Mouse (Mus musculus) CH12.LX (cell line): Measurements from ENCODE around the gene Stra8. TPM values are rescaled to one million over a fixed set of nuclear protein-coding genes. Genes with fewer than 3 reads are reported as not detected.

Experiments used
- DNase-seq: peaks from one replicate; pipeline ENCODE4 v3.0.0-alpha.2; 2013; ENCODE audit errors: extremely low read depth
- H3K27ac ChIP-seq: 2 replicates; pipeline ENCODE4 v1.5.1; 2012; ENCODE audit warnings: low read depth, mild to moderate bottlenecking, control low read depth, moderate library complexity; ENCODE audit not compliant: insufficient read depth
- H3K27me3 ChIP-seq: replicated peaks from 2 replicates; pipeline ENCODE3; 2012; ENCODE audit warnings: inconsistent platforms
- H3K36me3 ChIP-seq, 2 experiments: replicated peaks in 1 of 2; 2 replicates each; pipeline versions ENCODE3 to v1.6.1; 2012; ENCODE audit warnings: inconsistent platforms in 1 of 2, low read length in 1 of 2, mild to moderate bottlenecking in 1 of 2, mixed read lengths in 1 of 2, moderate library complexity in 1 of 2; ENCODE audit not compliant: control insufficient read depth in 1 of 2, insufficient read depth in 1 of 2
- H3K4me1 ChIP-seq, 2 experiments: 2 replicates each; pipeline ENCODE4 v1.6.1; 2012; ENCODE audit warnings: inconsistent platforms in 1 of 2, moderate library complexity in 1 of 2; ENCODE audit not compliant: insufficient read depth in 2 of 2, control insufficient read depth in 1 of 2
- H3K4me2 ChIP-seq: 2 replicates; pipeline ENCODE4 v1.6.1; 2012; ENCODE audit warnings: low read depth, mild to moderate bottlenecking, control low read depth; ENCODE audit not compliant: poor library complexity, insufficient read depth, severe bottlenecking
- H3K4me3 ChIP-seq, 3 experiments: fragments of 150-350 bp in 1 of 3; sonication (generic) in 1 of 3; replicated peaks in 1 of 3; 2 replicates each; pipeline versions ENCODE3 to v1.5.1; 2011 to 2012; ENCODE audit warnings: low read depth in 2 of 3, low read length in 2 of 3, mild to moderate bottlenecking in 2 of 3, moderate library complexity in 2 of 3, control low read depth in 1 of 3, improper control_type of control experiment in 1 of 3, inconsistent platforms in 1 of 3, mixed read lengths in 1 of 3; ENCODE audit not compliant: poor library complexity in 1 of 3
- H3K79me2 ChIP-seq: replicated peaks from 2 replicates; pipeline ENCODE4 v1.6.1; 2012; ENCODE audit warnings: mild to moderate bottlenecking, moderate library complexity; ENCODE audit not compliant: control insufficient read depth, poor library complexity, insufficient read depth, severe bottlenecking; ENCODE audit errors: extremely low read depth
- H3K9ac ChIP-seq: 2 replicates; pipeline ENCODE4 v1.6.1; 2012; ENCODE audit warnings: low read depth, mild to moderate bottlenecking, control low read depth, moderate library complexity; ENCODE audit not compliant: insufficient read depth
- H3K9me3 ChIP-seq: replicated peaks from 2 replicates; pipeline ENCODE3; 2012; ENCODE audit warnings: low read length, inconsistent platforms, mixed read lengths
- BHLHE40 ChIP-seq: IDR thresholded peaks from 2 replicates; pipeline ENCODE4 v1.6.1; 2011; ENCODE audit warnings: mild to moderate bottlenecking, low read depth, low read length, improper control_type of control experiment
- CHD2 ChIP-seq: IDR thresholded peaks from 2 replicates; pipeline ENCODE4 v1.6.1; 2011; ENCODE audit warnings: low read length, improper control_type of control experiment
- CTCF ChIP-seq, 2 experiments: IDR thresholded peaks in 1 of 2; conservative IDR thresholded peaks in 1 of 2; 2 replicates each; pipeline ENCODE4 v1.5.1; 2011 to 2012; ENCODE audit warnings: low read depth in 2 of 2, low read length in 2 of 2, improper control_type of control experiment in 1 of 2, inconsistent platforms in 1 of 2, mild to moderate bottlenecking in 1 of 2, moderate library complexity in 1 of 2
- E2F4 ChIP-seq: IDR thresholded peaks from 2 replicates; pipeline ENCODE4 v1.6.1; 2011; ENCODE audit warnings: low read depth, low read length, improper control_type of control experiment; ENCODE audit not compliant: insufficient replicate concordance
- ELF1 ChIP-seq: IDR thresholded peaks from 2 replicates; pipeline ENCODE4 v1.6.1; 2014; ENCODE audit warnings: low read depth, mild to moderate bottlenecking, inconsistent platforms, low read length, improper control_type of control experiment
- EP300 ChIP-seq: IDR thresholded peaks from 2 replicates; pipeline ENCODE4 v1.6.1; 2011; ENCODE audit warnings: low read length, improper control_type of control experiment
- ETS1 ChIP-seq: conservative IDR thresholded peaks from 2 replicates; pipeline ENCODE4 v1.6.1; 2012; ENCODE audit warnings: low read depth, mild to moderate bottlenecking, inconsistent platforms, low read length, improper control_type of control experiment, moderate library complexity
- GABPA ChIP-seq: IDR thresholded peaks from 2 replicates; pipeline ENCODE4 v1.6.1; 2012; ENCODE audit warnings: low read depth, low read length, improper control_type of control experiment, inconsistent platforms; ENCODE audit not compliant: insufficient replicate concordance
- HCFC1 ChIP-seq: IDR thresholded peaks from 2 replicates; pipeline ENCODE4 v1.6.1; 2012; ENCODE audit warnings: low read depth, mild to moderate bottlenecking, inconsistent platforms, low read length, improper control_type of control experiment
- IRF4 ChIP-seq: IDR thresholded peaks from 2 replicates; pipeline ENCODE4 v1.6.1; 2014; ENCODE audit warnings: low read depth, mild to moderate bottlenecking, inconsistent platforms, low read length, improper control_type of control experiment
- JUN ChIP-seq: IDR thresholded peaks from 2 replicates; pipeline ENCODE4 v1.6.1; 2011; ENCODE audit warnings: low read depth, mild to moderate bottlenecking, low read length, improper control_type of control experiment, moderate library complexity; ENCODE audit not compliant: insufficient read depth
- KAT2A ChIP-seq: IDR thresholded peaks from 2 replicates; pipeline ENCODE4 v1.6.1; 2012; ENCODE audit warnings: low read length, improper control_type of control experiment, inconsistent platforms; ENCODE audit not compliant: insufficient replicate concordance
- MAX ChIP-seq: IDR thresholded peaks from 2 replicates; pipeline ENCODE4 v1.6.1; 2011; ENCODE audit warnings: low read length, improper control_type of control experiment
- MAZ ChIP-seq: IDR thresholded peaks from 2 replicates; pipeline ENCODE4 v1.6.1; 2012; ENCODE audit warnings: low read depth, mild to moderate bottlenecking, inconsistent platforms, low read length, improper control_type of control experiment, moderate library complexity
- MEF2A ChIP-seq: IDR thresholded peaks from 2 replicates; pipeline ENCODE4 v1.6.1; 2014; ENCODE audit warnings: low read depth, mild to moderate bottlenecking, inconsistent platforms, low read length, improper control_type of control experiment, borderline replicate concordance
- MXI1 ChIP-seq: IDR thresholded peaks from 2 replicates; pipeline ENCODE4 v1.6.1; 2011; ENCODE audit warnings: mild to moderate bottlenecking, low read depth, low read length, improper control_type of control experiment
- MYC ChIP-seq: IDR thresholded peaks from 2 replicates; pipeline ENCODE4 v1.6.1; 2011; ENCODE audit warnings: low read depth, mild to moderate bottlenecking, improper control_type of control experiment, low read length
- NELFE ChIP-seq: IDR thresholded peaks from 2 replicates; pipeline ENCODE4 v1.6.1; 2011; ENCODE audit warnings: low read depth, low read length, improper control_type of control experiment
- NRF1 ChIP-seq: IDR thresholded peaks from 2 replicates; pipeline ENCODE4 v1.6.1; 2014; ENCODE audit warnings: low read depth, mild to moderate bottlenecking, inconsistent platforms, low read length, improper control_type of control experiment, moderate library complexity
- POLR2AphosphoS2 ChIP-seq: IDR thresholded peaks from 2 replicates; pipeline ENCODE4 v1.6.1; 2011; ENCODE audit warnings: low read depth, low read length, improper control_type of control experiment
- RAD21 ChIP-seq: IDR thresholded peaks from 2 replicates; pipeline ENCODE4 v1.6.1; 2011; ENCODE audit warnings: low read depth, mild to moderate bottlenecking, low read length, improper control_type of control experiment, moderate library complexity
- RCOR1 ChIP-seq: conservative IDR thresholded peaks from 2 replicates; pipeline ENCODE4 v1.6.1; 2012; ENCODE audit warnings: low read depth, mild to moderate bottlenecking, inconsistent platforms, low read length, improper control_type of control experiment
- SMC3 ChIP-seq: IDR thresholded peaks from 2 replicates; pipeline ENCODE4 v1.6.1; 2011; ENCODE audit warnings: low read depth, low read length, improper control_type of control experiment
- TBP ChIP-seq: conservative IDR thresholded peaks from 2 replicates; pipeline ENCODE4 v1.6.1; 2011; ENCODE audit warnings: low read depth, low read length, improper control_type of control experiment
- TCF12 ChIP-seq: IDR thresholded peaks from 2 replicates; pipeline ENCODE4 v1.6.1; 2014; ENCODE audit warnings: low read depth, mild to moderate bottlenecking, inconsistent platforms, low read length, improper control_type of control experiment
- UBTF ChIP-seq: IDR thresholded peaks from 2 replicates; pipeline ENCODE4 v1.6.1; 2012; ENCODE audit warnings: low read depth, mild to moderate bottlenecking, inconsistent platforms, low read length, improper control_type of control experiment, moderate library complexity
- ZC3H11A ChIP-seq: IDR thresholded peaks from 2 replicates; pipeline ENCODE4 v1.6.1; 2012; ENCODE audit warnings: low read depth, mild to moderate bottlenecking, inconsistent platforms, low read length, improper control_type of control experiment
- ZMIZ1 ChIP-seq: IDR thresholded peaks from 2 replicates; pipeline ENCODE4 v1.6.1; 2012; ENCODE audit warnings: low read depth, mild to moderate bottlenecking, inconsistent platforms, low read length, improper control_type of control experiment
- ZNF384 ChIP-seq: IDR thresholded peaks from 2 replicates; pipeline ENCODE4 v1.6.1; 2012; ENCODE audit warnings: low read depth, low read length, improper control_type of control experiment, inconsistent platforms
- dilution Hi-C: fragments of 300-500 bp; cut with MboI; formaldehyde crosslinking; loops from 2 replicates; pipeline ENCODE4 v1.14.3; 2020; ENCODE audit warnings: low sequenced_read_pairs; ENCODE audit not compliant: extremely low pct_unique_long_range_greater_than_20kb, extremely low pct_ligation_motif_present
- in situ Hi-C: fragments of 300-500 bp; cut with MboI; formaldehyde crosslinking; loops from 3 replicates; pipeline ENCODE4 v1.14.3; 2019; ENCODE audit warnings: low sequenced_read_pairs, low pct_ligation_motif_present, low pct_unique_long_range_greater_than_20kb, mixed read lengths
- polyA plus RNA-seq: library from polyadenylated mRNA; unstranded; fragments of >175 nt; gene quantifications from 2 replicates; pipeline ENCODE4 v1.2.1, GENCODE M21; 2012; ENCODE audit warnings: low read depth; ENCODE audit not compliant: insufficient read length
- total RNA-seq, 2 experiments: library from RNA; depleted of rRNA; stranded (reverse); fragments of 300-350 nt in 1 of 2; fragments of >200 nt in 1 of 2; gene quantifications; 2 replicates each; pipeline ENCODE4 v1.2.3; 2012 to 2014

Gene Stra8
- total and polyA plus RNA-seq, 3 experiments: 0.08 to 0.77 TPM; not detected in 1

DNA sequence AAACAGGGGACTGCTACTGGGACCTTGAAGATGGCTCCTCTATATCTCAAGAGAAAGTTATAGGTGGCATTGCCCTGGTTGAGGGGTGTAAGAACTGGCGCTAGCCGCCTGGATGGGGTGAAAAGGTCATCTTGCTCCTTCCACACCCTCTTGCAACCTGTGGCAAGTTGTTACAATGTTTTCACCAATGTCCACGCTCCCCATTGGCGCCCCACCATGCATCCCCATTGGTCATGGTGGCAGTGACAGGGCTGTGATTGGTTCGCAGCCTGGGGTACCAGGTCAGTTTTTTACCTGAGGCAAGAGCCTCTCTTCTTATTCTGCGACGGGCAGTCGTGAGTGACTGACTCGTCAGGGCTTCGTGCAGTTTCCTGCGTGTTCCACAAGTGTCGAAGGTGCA, 668 bp downstream of the Stra8 start:
- DNase-seq: no peak
- Histone ChIP-seq H3K4me2 (no peak overlapping the region), H3K27me3 (no peaks in the 10 kb centered on the region), H3K4me1 (no peaks in the 10 kb centered on the region), H3K4me3 (no peak overlapping the region), H3K9me3 (no peaks in the 10 kb centered on the region), H3K27ac (no peak overlapping the region), H3K79me2 (no peaks in the 10 kb centered on the region), H3K9ac (no peak overlapping the region), H3K36me3 (no peaks in the 10 kb centered on the region)
- no peak for TF ChIP-seq RAD21
- TF ChIP-seq EP300: no peak
- TF ChIP-seq MAX: no peak
- TF ChIP-seq MYC: no peak
- no peak for TF ChIP-seq UBTF
- TF ChIP-seq ETS1: no peak
- TF ChIP-seq KAT2A: no peak
- TF ChIP-seq BHLHE40: no peak
- no peak for TF ChIP-seq TBP
- no peak for TF ChIP-seq SMC3
- TF ChIP-seq MEF2A: no peak
- no peak for TF ChIP-seq ZNF384
- TF ChIP-seq MXI1: no peak
- TF ChIP-seq ZC3H11A: no peak
- no peak for TF ChIP-seq ZMIZ1
- no peak for TF ChIP-seq POLR2AphosphoS2
- in situ Hi-C loops: loop anchor here (5.0 to 10.0 kb wide), 3 partner anchors 163 to 626 kb away; no protein-coding TSS in a partner anchor
- dilution Hi-C loops: no loop called here

DNA sequence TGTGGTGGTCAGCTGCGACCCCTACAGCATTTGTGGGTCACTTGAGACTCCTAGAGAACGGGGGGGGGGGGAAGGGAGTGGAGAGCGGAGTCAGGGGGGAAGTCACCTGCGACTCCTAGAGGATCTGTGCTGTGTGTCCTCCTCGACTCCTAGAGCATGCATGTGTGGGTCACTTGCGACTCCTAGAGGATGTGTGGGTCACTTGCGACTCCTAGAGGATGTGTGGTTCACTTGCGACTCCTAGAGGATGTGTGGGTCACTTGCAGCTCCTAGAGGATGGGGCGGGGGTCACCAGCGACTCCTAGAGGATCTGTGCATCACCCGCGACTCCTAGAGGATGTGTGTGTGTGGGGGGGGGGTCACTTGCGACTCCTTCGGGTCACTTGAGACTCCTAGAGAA, 2.0 kb downstream of the Stra8 start:
- no peaks in the 10 kb centered on the region for H3K27me3 ChIP-seq
- dilution Hi-C loops (no loop called here), in situ Hi-C loops (loop anchor here (5.0 to 10.0 kb wide), 3 partner anchors 165 to 627 kb away; no protein-coding TSS in a partner anchor)
- H3K4me3 ChIP-seq: no peak overlapping the region
- no peaks in the 10 kb centered on the region for H3K9me3 ChIP-seq
- H3K9ac ChIP-seq: no peak overlapping the region
- H3K4me2 ChIP-seq: no peak overlapping the region
- peak; percentile 80 for TF ChIP-seq ZC3H11A
- TF ChIP-seq RAD21: peak; percentile 92
- no peak for TF ChIP-seq CHD2
- TF ChIP-seq GABPA: no peak
- TF ChIP-seq CTCF (conservative IDR thresholded peaks at IDR 0.05 in 1 of 2, IDR thresholded peaks at IDR 0.05 in 1 of 2; ENCODE audit: low read depth in 2 of 2, low read length in 2 of 2): peak; percentile 67 to 99
- peak; percentile 89; the same call in 1 of the 2 replicates for TF ChIP-seq NELFE
- peak; percentile 67; the same call in 1 of the 2 replicates for TF ChIP-seq BHLHE40
- TF ChIP-seq TBP: no peak
- TF ChIP-seq E2F4: no peak
- TF ChIP-seq NRF1: 0 out of 2 replicates have a peak, but pooled peaks have one; percentile 10
- no peak for TF ChIP-seq ZMIZ1
- peak; percentile 17; the same call in 1 of the 2 replicates for TF ChIP-seq MEF2A
- TF ChIP-seq JUN: no peak
- no peak for TF ChIP-seq HCFC1
- no peak for TF ChIP-seq ZNF384
- peak; percentile 40; the same call in 1 of the 2 replicates for TF ChIP-seq IRF4
- TF ChIP-seq SMC3: peak; percentile 89
- TF ChIP-seq TCF12: peak; percentile 51; the same call in 1 of the 2 replicates
- TF ChIP-seq MAZ: peak; percentile 74; the same call in 1 of the 2 replicates
- TF ChIP-seq RCOR1: no peak
- TF ChIP-seq ELF1: 0 out of 2 replicates have a peak, but pooled peaks have one; percentile 18
- no peaks in the 10 kb centered on the region for H3K36me3 ChIP-seq
- H3K4me1 ChIP-seq: peaks cover 0 to under 1% of the 10 kb centered on the region in 2 experiments; a peak in 1 of 4 replicates
- peak; percentile 87 for DNase-seq
- no peaks in the 10 kb centered on the region for H3K79me2 ChIP-seq
- H3K27ac ChIP-seq: no peak overlapping the region
